Mouse (Mus musculus): ENCODE measurements around the gene Cdkn2a.

GRCm38 (mm10) chr4:89257768-89258167, 36.7 kb downstream of the Cdkn2a start:
- TF ChIP-seq CTCF (IDR thresholded peaks at IDR 0.05; ENCODE audit: extremely low read depth, insufficient read depth, insufficient read length, insufficient replicate concordance) (no peak), POLR2A (IDR thresholded peaks at IDR 0.05; ENCODE audit: low read depth, low read length) (no peak)

Measured in spleen, adult 2 months (tissue).